Mouse (Mus musculus) hindbrain, embryonic 15.5 days (tissue): ENCODE measurements at regions not wholly inside any gene's neighbourhood (a gene's known extent, or its start where the extent isn't known, plus 50 kb on each side); places are given as distances from the start of the nearest gene placed in this dataset.

Experiments used
- ATAC-seq: fragments of 200-750 bp; cut with Nextera tagmentation; 2 replicates; pipeline ENCODE4 v1.8.0; 2017; ENCODE audit warnings: low read depth, moderate number of reproducible peaks, moderate TSS enrichment; ENCODE audit not compliant: low FRiP score
- H3K27ac ChIP-seq: fragments of 300-500 bp; sonication (generic); replicated peaks from 2 replicates; pipeline ENCODE4 v1.5.1; 2015; ENCODE audit warnings: mild to moderate bottlenecking, inconsistent platforms
- H3K27me3 ChIP-seq: fragments of 300-500 bp; sonication (generic); 2 replicates; pipeline ENCODE4 v1.6.1; 2015; ENCODE audit warnings: control low read depth, inconsistent platforms
- H3K36me3 ChIP-seq: fragments of 300-500 bp; sonication (generic); 2 replicates; pipeline ENCODE4 v1.6.1; 2015; ENCODE audit warnings: control low read depth, inconsistent platforms
- H3K4me1 ChIP-seq: fragments of 300-500 bp; sonication (generic); replicated peaks from 2 replicates; pipeline ENCODE4 v1.6.1; 2015; ENCODE audit warnings: control low read depth, inconsistent platforms
- H3K4me2 ChIP-seq: fragments of 300-500 bp; sonication (generic); 2 replicates; pipeline ENCODE4 v1.6.1; 2015; ENCODE audit warnings: moderate library complexity, mild to moderate bottlenecking, inconsistent platforms
- H3K4me3 ChIP-seq: fragments of 300-500 bp; sonication (generic); 2 replicates; pipeline ENCODE4 v1.5.1; 2015; ENCODE audit warnings: mild to moderate bottlenecking, inconsistent platforms
- H3K9ac ChIP-seq: fragments of 300-500 bp; sonication (generic); 2 replicates; pipeline ENCODE4 v1.6.1; 2015; ENCODE audit warnings: inconsistent platforms
- H3K9me3 ChIP-seq: fragments of 300-500 bp; sonication (generic); 2 replicates; pipeline ENCODE4 v1.6.1; 2016; ENCODE audit warnings: control low read depth, inconsistent platforms
- WGBS: fragments of 180-500 bp; shearing (Covaris S2); methylation state at CpG from one replicate; pipeline ENCODE4 v1.1.7; 2015; 5-methylcytosine and 5-hydroxymethylcytosine counted together

GRCm38 (mm10) chr13:97628608-97629007 lies 131.8 kb downstream of the Gm10260 start:
- Histone ChIP-seq H3K27ac (no peak overlapping the region), H3K4me2 (no peak overlapping the region), H3K4me1 (no peaks in the 10 kb centered on the region), H3K9ac (no peak overlapping the region), H3K4me3 (no peak overlapping the region), H3K9me3 (no peaks in the 10 kb centered on the region), H3K27me3 (no peaks in the 10 kb centered on the region), H3K36me3 (no peaks in the 10 kb centered on the region)
- no peak for ATAC-seq
- 86% methylated on average over 7 of the region's 7 CpGs for WGBS

GRCm38 (mm10) chr13:97627247-97627646 lies 133.2 kb downstream of the Gm10260 start:
- Histone ChIP-seq H3K4me1 (no peaks in the 10 kb centered on the region), H3K4me3 (no peak overlapping the region), H3K4me2 (no peak overlapping the region), H3K36me3 (no peaks in the 10 kb centered on the region), H3K27ac (no peak overlapping the region), H3K9me3 (no peaks in the 10 kb centered on the region), H3K27me3 (no peaks in the 10 kb centered on the region), H3K9ac (no peak overlapping the region)
- WGBS = 93% methylated on average over 10 of the region's 10 CpGs
- no peak for ATAC-seq

- Histone ChIP-seq H3K9ac (no peak overlapping the region), H3K36me3 (no peaks in the 10 kb centered on the region), H3K4me2 (no peak overlapping the region), H3K4me1 (no peaks in the 10 kb centered on the region), H3K9me3 (no peaks in the 10 kb centered on the region), H3K4me3 (no peak overlapping the region), H3K27ac (no peak overlapping the region), H3K27me3 (no peaks in the 10 kb centered on the region)
- ATAC-seq = no peak
- 78% methylated on average over 5 of the region's 5 CpGs for WGBS
Observed at GRCm38 (mm10) chr13:97626786-97627185, 133.6 kb downstream of the Gm10260 start.

GRCm38 (mm10) chr13:97626116-97626515 lies 134.3 kb downstream of the Gm10260 start:
- 79% methylated on average over 5 of the region's 5 CpGs for WGBS
- Histone ChIP-seq H3K9ac (no peak overlapping the region), H3K4me2 (no peak overlapping the region), H3K9me3 (no peaks in the 10 kb centered on the region), H3K4me1 (no peaks in the 10 kb centered on the region), H3K27me3 (no peaks in the 10 kb centered on the region), H3K4me3 (no peak overlapping the region), H3K36me3 (no peaks in the 10 kb centered on the region), H3K27ac (no peak overlapping the region)
- ATAC-seq = no peak

- H3K27me3 ChIP-seq = no peaks in the 10 kb centered on the region
- ATAC-seq = no peak
Observed at GRCm38 (mm10) chr13:97625391-97625790, 135.0 kb downstream of the Gm10260 start.

DNA sequence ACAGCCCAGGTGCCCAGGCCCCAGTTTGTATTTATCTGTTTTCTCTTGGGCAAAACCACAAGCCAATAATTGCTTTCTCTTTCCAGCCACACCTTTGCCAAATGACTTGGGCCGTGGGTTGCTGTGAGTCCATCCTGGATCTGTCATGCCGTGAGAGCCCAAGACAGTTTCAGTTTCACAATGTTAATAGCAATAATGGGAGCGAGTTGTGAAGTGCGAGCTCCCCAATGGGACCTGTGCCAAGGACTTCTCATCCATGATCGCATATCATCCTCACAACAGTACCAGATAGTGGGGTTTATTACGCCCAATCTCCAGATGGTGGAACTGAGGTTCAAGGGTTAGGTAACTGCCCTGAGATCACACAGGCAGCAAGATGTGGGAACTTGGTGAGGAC lies 142.2 kb downstream of the Gm10260 start:
- H3K9me3 ChIP-seq = no peaks in the 10 kb centered on the region
- no peaks in the 10 kb centered on the region for H3K27me3 ChIP-seq
- H3K9ac ChIP-seq = no peak overlapping the region
- no peaks in the 10 kb centered on the region for H3K4me1 ChIP-seq
- no peak overlapping the region for H3K4me3 ChIP-seq
- no peak overlapping the region for H3K27ac ChIP-seq
- 92% methylated on average over 6 of the region's 6 CpGs for WGBS
- H3K36me3 ChIP-seq = no peaks in the 10 kb centered on the region
- no peak for ATAC-seq
- no peak overlapping the region for H3K4me2 ChIP-seq

More at GRCm38 (mm10) chr13:97625391-97625790, 135.0 kb downstream of the Gm10260 start:
- H3K4me2 ChIP-seq = no peak overlapping the region
- H3K36me3 ChIP-seq = no peaks in the 10 kb centered on the region
- no peaks in the 10 kb centered on the region for H3K4me1 ChIP-seq
- H3K27ac ChIP-seq = no peak overlapping the region
- no peak overlapping the region for H3K4me3 ChIP-seq
- no peak overlapping the region for H3K9ac ChIP-seq
- WGBS = 84% methylated on average over 4 of the region's 4 CpGs
- H3K9me3 ChIP-seq = no peaks in the 10 kb centered on the region

GRCm38 (mm10) chr13:97617511-97618189 lies 142.8 kb downstream of the Gm10260 start:
- no peak overlapping the region for H3K4me2 ChIP-seq
- ATAC-seq = no peak
- no peak overlapping the region for H3K27ac ChIP-seq
- H3K4me3 ChIP-seq = no peak overlapping the region
- no peaks in the 10 kb centered on the region for H3K9me3 ChIP-seq
- 81% methylated on average over 13 of the region's 13 CpGs for WGBS
- H3K36me3 ChIP-seq = no peaks in the 10 kb centered on the region
- no peaks in the 10 kb centered on the region for H3K27me3 ChIP-seq
- H3K9ac ChIP-seq = no peak overlapping the region
- no peaks in the 10 kb centered on the region for H3K4me1 ChIP-seq

DNA sequence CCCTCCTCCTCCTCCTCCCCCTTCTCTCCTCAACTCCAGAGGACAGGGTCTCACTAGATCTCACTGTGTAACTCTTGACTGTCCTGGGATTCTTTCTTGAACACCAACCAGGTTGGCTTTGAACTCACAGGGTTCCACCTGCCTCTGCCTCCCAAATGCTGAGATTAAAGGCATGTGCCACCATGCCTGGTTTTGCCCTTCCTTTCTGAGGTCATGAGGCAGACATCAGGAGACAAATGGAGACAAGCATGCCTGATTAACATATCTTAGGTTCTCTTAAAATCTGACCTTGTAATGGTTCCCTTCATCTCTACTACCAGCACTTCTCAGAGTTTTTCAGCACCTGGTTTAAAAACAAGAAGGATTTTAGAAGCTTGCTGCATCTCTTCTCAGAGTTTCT lies 143.5 kb downstream of the Gm10260 start:
- Histone ChIP-seq H3K9ac (no peak overlapping the region), H3K36me3 (no peaks in the 10 kb centered on the region), H3K4me1 (no peaks in the 10 kb centered on the region), H3K4me2 (no peak overlapping the region), H3K27me3 (no peaks in the 10 kb centered on the region), H3K27ac (no peak overlapping the region), H3K9me3 (no peaks in the 10 kb centered on the region), H3K4me3 (no peak overlapping the region)
- no peak for ATAC-seq

GRCm38 (mm10) chr13:97607221-97607723 lies 153.2 kb downstream of the Gm10260 start:
- no peak overlapping the region for H3K4me3 ChIP-seq
- no peaks in the 10 kb centered on the region for H3K27me3 ChIP-seq
- no peaks in the 10 kb centered on the region for H3K9me3 ChIP-seq
- H3K27ac ChIP-seq = 0 out of 2 replicates have a peak overlapping the region, but pooled peaks have one; percentile 30
- 27% methylated on average over 11 of the region's 11 CpGs for WGBS
- H3K9ac ChIP-seq = no peak overlapping the region
- peaks cover 8% of the 10 kb centered on the region; the same call in 1 of the 2 replicates for H3K4me1 ChIP-seq
- ATAC-seq = no peak
- no peak overlapping the region for H3K4me2 ChIP-seq
- no peaks in the 10 kb centered on the region for H3K36me3 ChIP-seq

- Histone ChIP-seq H3K36me3 (no peaks in the 10 kb centered on the region), H3K27me3 (no peaks in the 10 kb centered on the region), H3K27ac (no peak overlapping the region), H3K9me3 (no peaks in the 10 kb centered on the region), H3K4me3 (no peak overlapping the region), H3K4me1 (peaks cover 8% of the 10 kb centered on the region; the same call in 1 of the 2 replicates), H3K4me2 (no peak overlapping the region), H3K9ac (no peak overlapping the region)
- ATAC-seq = no peak
- 96% methylated on average over 3 of the region's 3 CpGs for WGBS
Observed at GRCm38 (mm10) chr13:97604451-97604850, 156.0 kb downstream of the Gm10260 start.

- Histone ChIP-seq H3K9me3 (no peaks in the 10 kb centered on the region), H3K4me2 (no peak overlapping the region), H3K9ac (no peak overlapping the region), H3K4me3 (no peak overlapping the region), H3K36me3 (no peaks in the 10 kb centered on the region), H3K27me3 (no peaks in the 10 kb centered on the region), H3K27ac (no peak overlapping the region), H3K4me1 (0 out of 2 replicates have a peak, but pooled peaks cover 10% of the 10 kb centered on the region)
- ATAC-seq = no peak
- 71% methylated on average over 7 of the region's 7 CpGs for WGBS
Observed at GRCm38 (mm10) chr13:97601135-97601730, 159.2 kb downstream of the Gm10260 start.

DNA sequence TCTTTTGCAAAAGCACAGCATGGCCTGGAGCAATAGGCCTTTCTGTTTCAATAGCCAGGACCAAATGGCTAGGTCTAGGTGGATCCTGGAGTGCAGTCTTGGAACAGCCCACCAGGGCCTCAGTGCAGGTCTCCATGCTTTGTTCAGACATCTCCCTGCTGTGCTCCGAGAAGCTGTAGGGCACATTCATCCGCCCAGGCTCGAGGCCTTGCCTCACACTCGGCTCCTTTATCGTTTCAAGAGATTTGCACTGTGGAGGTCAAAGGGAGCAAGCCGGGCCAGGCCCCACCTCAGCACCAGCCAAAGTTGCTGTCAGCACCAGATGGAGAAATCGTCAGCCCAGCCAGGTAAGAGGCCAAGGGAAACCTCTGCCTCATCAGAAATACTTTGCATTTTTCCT lies 160.3 kb downstream of the Gm10260 start:
- no peak overlapping the region for H3K4me2 ChIP-seq
- H3K36me3 ChIP-seq = no peaks in the 10 kb centered on the region
- H3K9ac ChIP-seq = no peak overlapping the region
- H3K27me3 ChIP-seq = no peaks in the 10 kb centered on the region
- no peak overlapping the region for H3K27ac ChIP-seq
- no peak overlapping the region for H3K4me3 ChIP-seq
- no peak for ATAC-seq
- H3K4me1 ChIP-seq = 0 out of 2 replicates have a peak, but pooled peaks cover 10% of the 10 kb centered on the region
- no peaks in the 10 kb centered on the region for H3K9me3 ChIP-seq
- 73% methylated on average over 7 of the region's 7 CpGs for WGBS
